Mouse (Mus musculus): Measurements from ENCODE around the gene Catsperz. TPM values are rescaled to one million over a fixed set of nuclear protein-coding genes. Genes with fewer than 3 reads are reported as not detected.

Catsperz gene
- polyA plus RNA-seq, 1 experiment from 2014 or later = 1.1 TPM

- peaks cover 19% of the 10 kb centered on the region for H3K4me1 ChIP-seq (ENCODE audit: control insufficient read depth, insufficient read depth, low read length)
- DNase-seq (ENCODE audit: low spot score) = peak; percentile 100
- peaks cover 43% of the 10 kb centered on the region for H3K27me3 ChIP-seq (replicated peaks; ENCODE audit: control insufficient read depth, insufficient read depth, low read length)
- peak within 1 kb of the TSS; percentile 95 for H3K4me2 ChIP-seq (ENCODE audit: low read length)
- WGBS = under 1% methylated on average over 52 of the region's 66 CpGs
- peak; percentile 95 for ATAC-seq
- peak within 1 kb of the TSS; percentile 81 for H3K4me3 ChIP-seq (ENCODE audit: low read depth, low read length)
- H3K36me3 ChIP-seq (ENCODE audit: control insufficient read depth, insufficient read depth, low read length) = peaks cover 7% of the 10 kb centered on the region
- peak within 1 kb of the TSS; percentile 88 for H3K9ac ChIP-seq (ENCODE audit: low read length)
- peak within 1 kb of the TSS; percentile 89 for H3K27ac ChIP-seq (ENCODE audit: low read depth, low read length)
- no peaks in the 10 kb centered on the region for H3K9me3 ChIP-seq (replicated peaks; ENCODE audit: control insufficient read depth, low read length)
These were observed 3.3 kb downstream of the Catsperz start, which contains the start of gene Esrra for GRCm38 (mm10) chr19:6921647-6922567. TSS of gene Esrra (minus strand) at chr19:6921813.

- Histone ChIP-seq H3K4me2 (ENCODE audit: low read length) (peak overlapping the region; percentile 95), H3K27ac (ENCODE audit: low read depth, low read length) (peak overlapping the region; percentile 89), H3K9ac (ENCODE audit: low read length) (peak overlapping the region; percentile 88), H3K9me3 (replicated peaks; ENCODE audit: control insufficient read depth, low read length) (no peaks in the 10 kb centered on the region), H3K4me1 (ENCODE audit: control insufficient read depth, insufficient read depth, low read length) (peaks cover 19% of the 10 kb centered on the region), H3K36me3 (ENCODE audit: control insufficient read depth, insufficient read depth, low read length) (peaks cover 7% of the 10 kb centered on the region), H3K27me3 (replicated peaks; ENCODE audit: control insufficient read depth, insufficient read depth, low read length) (peaks cover 34% of the 10 kb centered on the region), H3K4me3 (ENCODE audit: low read depth, low read length) (peak overlapping the region; percentile 81)
- ATAC-seq (peak; percentile 13; the same call in 1 of the 2 replicates), DNase-seq (ENCODE audit: low spot score) (peak; percentile 53)
- WGBS = 1% methylated on average over 33 of the region's 48 CpGs
These were observed 4.2 kb downstream of the Catsperz start for GRCm38 (mm10) chr19:6920741-6921636.

GRCm38 (mm10) chr19:6919876-6920740 is 5.1 kb downstream of the Catsperz start:
- peak; percentile 16 for DNase-seq (ENCODE audit: low spot score)
- H3K9ac ChIP-seq (ENCODE audit: low read length) = peak overlapping the region; percentile 88

GRCm38 (mm10) chr19:6919431-6919830 is 5.7 kb downstream of the Catsperz start:
- H3K36me3 ChIP-seq (ENCODE audit: control insufficient read depth, insufficient read depth, low read length) = peaks cover 7% of the 10 kb centered on the region
- ATAC-seq = no peak
- H3K27ac ChIP-seq (ENCODE audit: low read depth, low read length) = no peak overlapping the region
- peaks cover 18% of the 10 kb centered on the region for H3K27me3 ChIP-seq (replicated peaks; ENCODE audit: control insufficient read depth, insufficient read depth, low read length)
- H3K4me2 ChIP-seq (ENCODE audit: low read length) = no peak overlapping the region
- DNase-seq (ENCODE audit: low spot score) = no peak
- no peaks in the 10 kb centered on the region for H3K9me3 ChIP-seq (replicated peaks; ENCODE audit: control insufficient read depth, low read length)
- H3K4me1 ChIP-seq (ENCODE audit: control insufficient read depth, insufficient read depth, low read length) = peaks cover 19% of the 10 kb centered on the region
- H3K4me3 ChIP-seq (ENCODE audit: low read depth, low read length) = no peak overlapping the region
- H3K9ac ChIP-seq (ENCODE audit: low read length) = 0 out of 2 replicates have a peak overlapping the region, but pooled peaks have one; percentile 88

More at GRCm38 (mm10) chr19:6919876-6920740, 5.1 kb downstream of the Catsperz start:
- H3K4me1 ChIP-seq (ENCODE audit: control insufficient read depth, insufficient read depth, low read length) = peaks cover 19% of the 10 kb centered on the region
- no peak for ATAC-seq
- 48% methylated on average over 8 of the region's 8 CpGs for WGBS
- peak overlapping the region; percentile 81 for H3K4me3 ChIP-seq (ENCODE audit: low read depth, low read length)
- H3K9me3 ChIP-seq (replicated peaks; ENCODE audit: control insufficient read depth, low read length) = no peaks in the 10 kb centered on the region
- peaks cover 7% of the 10 kb centered on the region for H3K36me3 ChIP-seq (ENCODE audit: control insufficient read depth, insufficient read depth, low read length)
- H3K27ac ChIP-seq (ENCODE audit: low read depth, low read length) = no peak overlapping the region
- H3K4me2 ChIP-seq (ENCODE audit: low read length) = peak overlapping the region; percentile 95
- peaks cover 25% of the 10 kb centered on the region for H3K27me3 ChIP-seq (replicated peaks; ENCODE audit: control insufficient read depth, insufficient read depth, low read length)

DNA sequence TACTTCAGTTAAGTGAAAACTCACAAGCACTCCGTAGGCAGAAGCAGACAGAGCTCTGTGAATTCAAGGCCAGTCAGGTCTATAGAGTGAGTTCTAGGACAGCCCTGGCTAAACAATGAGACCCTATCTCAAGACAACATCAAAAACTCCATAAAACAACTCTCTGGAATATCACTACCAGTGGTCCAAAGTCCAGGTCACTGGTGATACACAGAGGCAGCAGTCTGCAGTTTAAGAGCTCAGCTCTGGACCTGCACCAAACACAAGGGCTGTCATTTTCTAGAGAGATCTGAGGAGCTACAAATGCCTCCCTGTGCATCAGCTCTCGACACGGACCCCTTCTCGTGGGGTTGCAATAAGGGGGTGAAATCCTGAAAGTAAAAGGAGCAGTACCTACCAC is 6.9 kb downstream of the Catsperz start:
- Histone ChIP-seq H3K4me1 (ENCODE audit: control insufficient read depth, insufficient read depth, low read length) (peaks cover 19% of the 10 kb centered on the region), H3K4me2 (ENCODE audit: low read length) (no peak overlapping the region), H3K27me3 (replicated peaks; ENCODE audit: control insufficient read depth, insufficient read depth, low read length) (peaks cover 8% of the 10 kb centered on the region), H3K36me3 (ENCODE audit: control insufficient read depth, insufficient read depth, low read length) (peaks cover 16% of the 10 kb centered on the region), H3K9ac (ENCODE audit: low read length) (no peak overlapping the region), H3K4me3 (ENCODE audit: low read depth, low read length) (no peak overlapping the region), H3K27ac (ENCODE audit: low read depth, low read length) (no peak overlapping the region), H3K9me3 (replicated peaks; ENCODE audit: control insufficient read depth, low read length) (no peaks in the 10 kb centered on the region)
- 91% methylated on average over 4 of the region's 4 CpGs for WGBS
- no peak for DNase-seq (ENCODE audit: low spot score)
- no peak for ATAC-seq

- peaks cover 34% of the 10 kb centered on the region for H3K36me3 ChIP-seq (ENCODE audit: control insufficient read depth, insufficient read depth, low read length)
- no peak overlapping the region for H3K4me2 ChIP-seq (ENCODE audit: low read length)
- DNase-seq (ENCODE audit: low spot score) (no peak), ATAC-seq (no peak)
- H3K9me3 ChIP-seq (replicated peaks; ENCODE audit: control insufficient read depth, low read length) = no peaks in the 10 kb centered on the region
- WGBS = 78% methylated on average over 4 of the region's 4 CpGs
- H3K27ac ChIP-seq (ENCODE audit: low read depth, low read length) = no peak overlapping the region
- H3K9ac ChIP-seq (ENCODE audit: low read length) = no peak overlapping the region
- peaks cover 13% of the 10 kb centered on the region for H3K4me1 ChIP-seq (ENCODE audit: control insufficient read depth, insufficient read depth, low read length)
- H3K27me3 ChIP-seq (replicated peaks; ENCODE audit: control insufficient read depth, insufficient read depth, low read length) = no peaks in the 10 kb centered on the region
- H3K4me3 ChIP-seq (ENCODE audit: low read depth, low read length) = no peak overlapping the region
These were observed 8.7 kb downstream of the Catsperz start for GRCm38 (mm10) chr19:6916496-6916895.

- no peaks in the 10 kb centered on the region for H3K9me3 ChIP-seq (replicated peaks; ENCODE audit: control insufficient read depth, low read length)
- H3K27ac ChIP-seq (ENCODE audit: low read depth, low read length) = no peak overlapping the region
- H3K4me1 ChIP-seq (ENCODE audit: control insufficient read depth, insufficient read depth, low read length) = peaks cover 8% of the 10 kb centered on the region
- no peak overlapping the region for H3K4me3 ChIP-seq (ENCODE audit: low read depth, low read length)
- H3K9ac ChIP-seq (ENCODE audit: low read length) = no peak overlapping the region
- no peaks in the 10 kb centered on the region for H3K27me3 ChIP-seq (replicated peaks; ENCODE audit: control insufficient read depth, insufficient read depth, low read length)
- DNase-seq (ENCODE audit: low spot score) (no peak), ATAC-seq (no peak)
- H3K4me2 ChIP-seq (ENCODE audit: low read length) = no peak overlapping the region
- H3K36me3 ChIP-seq (ENCODE audit: control insufficient read depth, insufficient read depth, low read length) = peaks cover 41% of the 10 kb centered on the region
- whole genome bisulfite sequencing = 87% methylated on average over 4 of the region's 4 CpGs
These were observed 9.9 kb downstream of the Catsperz start for GRCm38 (mm10) chr19:6915276-6915675.

- DNase-seq (ENCODE audit: low spot score) = no peak
- Histone ChIP-seq H3K9ac (ENCODE audit: low read length) (no peak overlapping the region), H3K4me3 (ENCODE audit: low read depth, low read length) (no peak overlapping the region), H3K27ac (ENCODE audit: low read depth, low read length) (no peak overlapping the region), H3K36me3 (ENCODE audit: control insufficient read depth, insufficient read depth, low read length) (peaks cover 41% of the 10 kb centered on the region), H3K27me3 (replicated peaks; ENCODE audit: control insufficient read depth, insufficient read depth, low read length) (no peaks in the 10 kb centered on the region), H3K4me2 (ENCODE audit: low read length) (no peak overlapping the region), H3K4me1 (ENCODE audit: control insufficient read depth, insufficient read depth, low read length) (peaks cover 2% of the 10 kb centered on the region; the same call in 1 of the 2 replicates), H3K9me3 (replicated peaks; ENCODE audit: control insufficient read depth, low read length) (no peaks in the 10 kb centered on the region)
- 92% methylated on average over 9 of the region's 9 CpGs for WGBS
- ATAC-seq = no peak
These were observed 10.6 kb downstream of the Catsperz start for GRCm38 (mm10) chr19:6914540-6914939.
